Mouse (Mus musculus): ENCODE results near the gene Baiap2l2. TPM values are rescaled to one million over a fixed set of nuclear protein-coding genes. Genes with fewer than 3 reads are reported as not detected.

The Baiap2l2 gene
- total RNA-seq (2022) = 10 to 100 TPM in 3 of 4 experiments, 1 to 10 TPM in 1; 3.1 to 14.2 (median 11.4) TPM

GRCm38 (mm10) chr15:79285399-79285798, at the start of gene Baiap2l2:
Baiap2l2 (minus strand) TSS chr15:79285537.
- no peak for DNase-seq (ENCODE audit: low spot score in 2 of 2)

- no peak for DNase-seq (ENCODE audit: low spot score in 2 of 2)
Observed at GRCm38 (mm10) chr15:79333409-79333808, 48.1 kb upstream of the Baiap2l2 start.

- no peak for DNase-seq (ENCODE audit: low spot score in 2 of 2)
Observed at GRCm38 (mm10) chr15:79330521-79330920, 45.2 kb upstream of the Baiap2l2 start.

GRCm38 (mm10) chr15:79329979-79330363, 44.6 kb upstream of the Baiap2l2 start:
- no peak for DNase-seq (ENCODE audit: low spot score in 2 of 2)

GRCm38 (mm10) chr15:79329346-79329978, 44.1 kb upstream of the Baiap2l2 start:
- DNase-seq (ENCODE audit: low spot score in 2 of 2) = no peak

GRCm38 (mm10) chr15:79328939-79329275, 43.6 kb upstream of the Baiap2l2 start:
- no peak for DNase-seq (ENCODE audit: low spot score in 2 of 2)

GRCm38 (mm10) chr15:79328058-79328938, 43.0 kb upstream of the Baiap2l2 start, which contains the start of gene Pla2g6:
Pla2g6 (minus strand) TSS chr15:79328390.
- peak; percentile 93 to 99 for DNase-seq (ENCODE audit: low spot score in 2 of 2)

GRCm38 (mm10) chr15:79326971-79327961, 41.9 kb upstream of the Baiap2l2 start:
- DNase-seq (ENCODE audit: low spot score in 2 of 2) = peak in 1 of 2 experiments; percentile 20

GRCm38 (mm10) chr15:79326264-79326663, 40.9 kb upstream of the Baiap2l2 start:
- DNase-seq (ENCODE audit: low spot score in 2 of 2) = no peak

- DNase-seq (ENCODE audit: low spot score in 2 of 2) = no peak
Observed at GRCm38 (mm10) chr15:79325742-79326141, 40.4 kb upstream of the Baiap2l2 start.

- DNase-seq (ENCODE audit: low spot score in 2 of 2) = no peak
Observed at GRCm38 (mm10) chr15:79324373-79324772, 39.0 kb upstream of the Baiap2l2 start.

- DNase-seq (ENCODE audit: low spot score in 2 of 2) = no peak
Observed at GRCm38 (mm10) chr15:79323791-79324155, 38.4 kb upstream of the Baiap2l2 start.

- no peak for DNase-seq (ENCODE audit: low spot score in 2 of 2)
Observed at GRCm38 (mm10) chr15:79322991-79323790, 37.9 kb upstream of the Baiap2l2 start.

- DNase-seq (ENCODE audit: low spot score in 2 of 2) = no peak
Observed at GRCm38 (mm10) chr15:79322281-79322990, 37.1 kb upstream of the Baiap2l2 start.

GRCm38 (mm10) chr15:79321733-79322190, 36.4 kb upstream of the Baiap2l2 start:
- DNase-seq (ENCODE audit: low spot score in 2 of 2) = no peak

- no peak for DNase-seq (ENCODE audit: low spot score in 2 of 2)
Observed at GRCm38 (mm10) chr15:79313848-79314369, 28.6 kb upstream of the Baiap2l2 start.

- no peak for DNase-seq (ENCODE audit: low spot score in 2 of 2)
Observed at GRCm38 (mm10) chr15:79307861-79308260, 22.5 kb upstream of the Baiap2l2 start.

- DNase-seq (ENCODE audit: low spot score in 2 of 2) = no peak
Observed at GRCm38 (mm10) chr15:79306043-79306637, 20.8 kb upstream of the Baiap2l2 start.

GRCm38 (mm10) chr15:79304832-79305231, 19.5 kb upstream of the Baiap2l2 start:
- DNase-seq (ENCODE audit: low spot score in 2 of 2) = no peak
